Mouse (Mus musculus) thymus, postnatal 10 days (tissue): ENCODE data around the gene Hoxc10.
A peak's percentile ranks its signal among the peaks of the same experiment; 100 is the strongest.

Source experiments
- DNase-seq, 2 experiments: peaks; one replicate each; pipeline ENCODE4 v3.0.0; 2021; ENCODE audit warnings: low spot score in 2 of 2

Gene Hoxc10

DNA sequence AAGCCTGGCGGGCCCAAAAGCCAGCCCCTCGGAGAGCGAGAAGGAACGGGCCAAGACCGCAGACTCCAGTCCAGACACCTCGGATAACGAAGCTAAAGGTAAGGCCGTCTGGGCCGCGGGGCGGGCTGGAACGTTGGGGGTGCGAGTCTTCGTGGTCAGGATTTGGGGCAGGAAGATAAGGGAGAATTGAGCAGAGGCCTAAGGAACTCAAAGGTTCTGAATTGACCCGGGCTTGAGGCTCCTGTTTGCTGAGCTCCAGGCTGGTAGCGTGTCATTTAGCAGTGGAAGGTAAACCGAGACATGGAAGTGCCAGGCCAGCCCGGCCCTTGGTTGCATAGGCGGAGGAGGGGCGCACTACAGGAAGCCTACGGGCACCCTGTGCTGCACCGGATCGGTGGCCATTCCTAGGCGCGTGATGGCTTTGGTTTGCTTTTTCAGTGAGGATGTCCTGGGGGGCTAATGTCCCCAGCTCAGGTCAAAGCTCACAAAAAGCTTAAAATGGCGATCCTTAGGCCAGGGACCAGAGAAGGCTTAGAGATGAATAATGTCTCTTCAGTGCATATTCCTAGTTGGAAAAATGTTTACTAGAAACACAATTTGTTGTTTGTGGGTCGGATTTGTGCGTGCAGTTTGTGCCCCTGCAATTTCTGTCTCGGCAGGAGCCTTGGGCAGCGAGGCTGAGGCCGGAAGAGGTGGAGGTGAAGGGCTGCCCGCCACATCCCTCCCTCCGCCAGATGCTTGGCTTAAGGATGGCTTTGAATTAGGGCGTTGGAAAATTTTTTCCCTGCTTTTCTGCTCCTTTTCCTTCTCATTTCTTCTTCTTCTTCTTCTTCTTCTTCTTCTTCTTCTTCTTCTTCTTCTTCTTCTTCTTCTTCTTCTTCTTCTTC is 1.2 kb downstream of the Hoxc10 start:
- no peak for DNase-seq

DNA sequence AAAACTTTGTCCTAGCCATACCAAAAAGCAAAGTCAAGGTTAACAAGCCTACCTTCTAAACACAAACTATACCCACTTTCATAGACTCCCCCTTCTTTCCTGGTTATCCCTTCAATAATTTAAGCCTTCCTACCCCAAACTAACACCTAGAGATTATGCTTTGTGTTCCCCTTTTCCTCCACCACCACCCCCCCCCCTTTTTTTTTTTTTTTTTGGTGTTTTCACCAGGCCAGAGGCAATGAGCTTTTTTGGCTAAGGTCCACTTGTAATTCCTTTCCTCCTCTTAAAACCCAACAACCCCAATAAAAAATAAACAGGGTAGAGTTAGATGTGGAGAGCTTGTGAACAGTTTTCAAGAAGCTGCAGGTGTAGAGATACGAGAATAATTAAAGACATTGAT is 2.7 kb downstream of the Hoxc10 start:
- DNase-seq, result no peak

- no peak for DNase-seq
These were observed 4.1 kb downstream of the Hoxc10 start for GRCm38 (mm10) chr15:102970740-102971139.

- DNase-seq, result no peak
These were observed 5.7 kb downstream of the Hoxc10 start for GRCm38 (mm10) chr15:102972254-102972653.

DNA sequence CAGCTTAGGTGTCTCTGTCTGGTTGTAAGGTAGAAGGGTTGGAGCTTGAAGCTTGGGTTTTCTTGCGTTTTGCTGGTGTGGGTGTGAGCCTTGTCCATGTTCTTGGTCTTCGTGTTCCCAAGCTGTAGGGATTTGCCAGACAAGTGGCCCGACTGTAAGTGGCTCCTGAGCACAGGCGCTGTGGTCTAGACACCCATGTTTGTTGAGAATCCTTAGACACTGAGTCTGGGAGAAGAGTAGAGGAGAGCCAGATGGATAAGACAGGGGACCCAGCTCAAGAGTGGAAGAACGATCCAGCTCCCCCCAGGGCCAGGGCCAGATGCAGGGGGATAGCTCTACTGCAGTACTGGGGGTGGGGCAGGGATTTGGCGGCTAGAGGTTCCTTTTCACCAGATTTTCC is 6.2 kb downstream of the Hoxc10 start:
- no peak for DNase-seq

GRCm38 (mm10) chr15:102975034-102975433 is 8.4 kb downstream of the Hoxc10 start:
- DNase-seq, result no peak

DNA sequence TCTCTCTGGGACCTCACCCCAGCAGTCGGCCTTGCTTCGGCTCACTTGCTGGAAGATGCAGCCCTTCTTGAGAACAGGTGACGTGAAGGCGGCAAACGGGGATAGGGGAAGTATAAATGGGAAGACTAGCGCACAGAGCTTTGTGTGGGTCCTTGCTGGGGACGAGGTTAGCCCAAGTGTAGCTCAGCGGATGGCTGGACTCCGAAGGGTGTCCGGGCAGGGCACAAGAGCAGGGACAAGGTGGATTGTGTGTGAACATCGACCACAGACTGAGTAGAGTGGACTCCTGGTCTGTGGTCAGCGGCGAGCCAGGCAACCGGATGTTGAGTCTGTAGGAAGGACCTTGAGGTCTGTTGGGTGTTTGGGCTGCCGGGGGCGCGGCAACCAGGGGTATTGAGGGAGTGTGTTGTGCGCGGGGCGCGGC is 9.1 kb downstream of the Hoxc10 start:
- DNase-seq, result no peak

DNA sequence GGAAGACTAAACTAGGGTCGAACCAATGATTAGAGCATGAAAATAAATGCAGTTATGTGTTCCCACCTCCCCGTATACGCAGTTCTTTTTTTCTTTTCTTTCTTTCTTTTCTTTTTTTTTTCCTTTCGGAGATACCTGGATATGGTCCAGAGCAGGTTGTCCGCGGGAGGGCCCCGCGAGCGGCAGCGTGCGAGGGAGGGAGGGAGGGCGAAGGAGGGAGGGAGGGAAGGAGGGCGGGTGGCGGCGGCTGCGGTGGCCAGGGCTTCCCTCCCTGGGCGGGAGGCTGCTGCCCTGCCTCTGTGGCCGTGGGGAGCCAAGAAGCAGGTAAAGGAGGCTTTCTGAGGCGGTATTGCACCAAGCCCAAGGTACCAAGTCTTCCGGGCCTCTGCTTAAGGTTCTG is 9.6 kb downstream of the Hoxc10 start, which contains the start of gene Hoxc9:
Gene Hoxc9 (plus strand): TSS at position 269 of the 400 bp plus-strand sequence.
- no peak for DNase-seq

DNA sequence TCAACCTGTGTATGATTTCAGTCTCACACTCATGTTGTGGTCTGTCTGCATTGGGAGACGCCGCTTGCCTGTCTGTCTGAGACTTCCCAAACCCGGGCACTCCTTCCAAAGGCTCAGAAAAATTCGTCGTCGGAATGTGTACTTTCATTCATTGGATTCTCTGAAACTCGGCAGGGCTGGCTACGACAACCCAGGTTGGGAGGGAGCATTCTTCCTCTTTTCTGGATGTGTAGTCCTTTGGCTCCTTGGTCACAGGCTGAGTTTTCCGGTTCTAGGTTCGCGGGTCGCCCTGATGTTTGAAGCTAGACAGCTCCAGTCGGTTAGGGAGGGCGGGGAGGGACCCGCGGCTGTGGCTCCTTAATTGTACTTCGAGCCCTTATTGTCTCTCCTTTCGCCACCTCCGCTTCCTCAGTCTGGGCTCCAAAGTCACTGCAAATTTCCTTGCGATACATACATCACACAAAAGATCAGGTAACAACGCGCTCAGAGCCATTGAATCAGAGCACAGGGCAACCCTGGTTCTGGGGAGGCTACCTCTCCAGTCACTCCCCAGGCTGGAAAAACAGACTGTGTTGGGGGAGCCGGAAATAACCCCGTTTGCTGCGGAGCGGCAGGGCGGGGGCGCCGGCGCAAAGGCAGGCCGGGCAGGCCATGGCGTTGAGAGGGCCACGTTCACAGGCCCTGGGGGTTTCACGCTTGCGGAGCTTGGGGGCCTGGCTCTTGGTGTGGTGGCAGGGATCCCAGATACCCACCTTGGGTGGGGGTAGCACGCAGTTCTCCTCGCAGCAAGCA is 10.2 kb downstream of the Hoxc10 start:
- DNase-seq, result no peak

DNA sequence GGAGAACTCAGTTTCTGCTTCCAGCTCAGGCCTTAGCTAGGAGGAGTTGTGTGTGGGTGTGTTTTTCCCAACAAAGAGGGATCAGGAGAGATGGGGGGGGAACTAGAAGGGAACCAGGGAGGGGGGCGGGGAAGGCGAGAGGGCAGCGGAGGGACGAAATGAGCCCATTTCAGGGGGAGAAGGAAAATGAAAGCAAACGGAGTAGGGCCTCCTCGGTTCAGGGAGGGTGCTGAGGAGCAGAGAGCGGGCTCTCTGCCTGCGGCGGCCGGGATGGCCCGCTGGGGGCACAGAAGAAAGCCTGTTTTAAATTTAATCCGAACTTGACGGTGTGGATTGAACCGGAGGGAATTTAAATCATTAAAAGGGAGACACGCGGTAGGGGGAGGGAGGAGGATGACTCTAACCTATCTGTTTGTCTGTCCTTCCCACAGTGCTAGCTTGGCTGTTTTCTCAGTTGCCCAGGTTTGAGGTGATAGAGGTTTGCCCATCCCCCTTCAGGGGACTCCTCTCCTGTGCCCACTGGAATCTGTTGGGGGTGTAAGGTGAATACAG is 10.9 kb downstream of the Hoxc10 start:
- DNase-seq, result no peak

DNA sequence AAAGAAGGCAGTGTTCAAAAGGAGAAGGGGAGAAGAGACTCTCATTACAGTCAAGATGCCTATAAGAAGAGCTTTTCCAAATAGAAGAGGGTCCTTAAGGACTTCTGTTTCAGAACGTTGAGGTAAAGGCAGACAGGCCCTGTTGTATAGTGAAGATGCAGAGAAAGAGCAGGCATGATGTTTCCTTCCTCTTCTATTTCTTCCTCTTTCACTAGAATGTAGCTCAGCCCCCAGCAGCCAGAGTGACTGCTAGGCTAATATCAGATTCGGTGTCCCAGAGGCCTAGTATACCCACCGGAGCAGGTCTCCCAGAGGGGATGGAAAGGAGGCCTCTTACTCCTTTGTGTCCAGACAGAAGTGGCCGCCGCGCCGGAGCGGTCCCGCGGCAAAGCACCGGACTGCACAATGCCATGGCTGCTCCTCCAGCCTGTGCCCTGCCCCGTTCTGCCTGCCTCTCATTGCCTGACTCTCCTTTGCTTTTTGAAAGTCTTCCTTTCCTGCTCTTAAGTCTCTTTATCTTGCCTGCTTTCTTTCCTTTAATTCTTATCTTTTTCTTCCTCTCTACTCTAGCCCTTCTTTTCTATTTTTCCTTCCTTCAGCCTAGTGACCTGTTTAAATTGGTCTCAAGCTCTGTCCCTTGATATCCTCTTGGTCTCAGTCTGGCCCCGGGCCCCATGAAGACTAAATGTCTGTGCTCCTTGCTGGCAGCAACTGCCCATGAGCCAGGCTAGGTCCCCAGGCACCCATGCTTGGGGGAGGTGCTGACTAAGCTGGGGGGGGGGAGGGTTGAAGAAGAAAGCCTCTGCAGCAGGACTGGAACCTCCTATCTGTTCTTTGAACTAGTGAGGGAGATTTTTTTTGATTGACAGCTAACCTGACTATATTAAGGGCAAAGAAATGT is 12.3 kb downstream of the Hoxc10 start:
- no peak for DNase-seq

DNA sequence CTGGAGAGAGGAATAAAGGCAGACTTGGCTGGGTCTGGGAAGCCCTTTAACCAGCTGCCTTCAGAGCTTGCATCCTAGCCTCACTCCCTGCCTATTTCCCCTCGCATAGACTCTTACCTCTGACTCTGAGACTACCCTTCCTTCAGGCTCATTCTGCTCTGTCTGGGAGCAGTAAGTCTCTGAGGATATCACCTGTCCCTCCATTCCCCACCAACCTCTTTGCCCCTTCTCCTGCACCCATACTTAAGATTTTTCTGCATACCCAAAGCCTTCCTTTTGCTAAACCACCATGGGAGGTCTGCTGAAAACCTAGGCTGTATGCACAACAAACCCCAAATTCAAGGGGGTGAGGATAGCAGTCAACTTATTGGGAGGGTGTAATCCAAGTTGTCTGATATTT is 13.3 kb downstream of the Hoxc10 start:
- no peak for DNase-seq

DNA sequence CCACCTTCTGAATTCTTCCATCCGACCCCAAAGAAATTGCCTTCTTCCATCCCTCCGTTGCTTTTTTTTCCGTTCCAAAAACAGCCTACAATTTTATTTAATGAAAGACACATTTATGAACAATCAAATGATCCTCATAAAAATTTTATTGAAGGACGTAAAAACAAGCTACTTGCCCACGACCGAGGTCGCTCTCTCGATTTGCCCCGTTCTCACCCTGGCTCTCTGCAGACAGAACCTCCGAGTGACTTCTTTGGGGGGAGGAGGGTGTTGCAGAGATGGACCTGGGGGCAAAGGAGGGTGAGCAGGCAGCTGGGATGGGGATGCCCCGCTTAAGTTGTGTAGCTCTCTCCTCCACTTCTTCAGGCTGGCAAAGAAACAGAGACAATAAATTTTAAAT is 13.8 kb downstream of the Hoxc10 start:
- no peak for DNase-seq

GRCm38 (mm10) chr15:102980912-102981311 is 14.3 kb downstream of the Hoxc10 start:
- DNase-seq, result no peak

GRCm38 (mm10) chr15:102981379-102982288 is 15.0 kb downstream of the Hoxc10 start:
- DNase-seq, result no peak

DNA sequence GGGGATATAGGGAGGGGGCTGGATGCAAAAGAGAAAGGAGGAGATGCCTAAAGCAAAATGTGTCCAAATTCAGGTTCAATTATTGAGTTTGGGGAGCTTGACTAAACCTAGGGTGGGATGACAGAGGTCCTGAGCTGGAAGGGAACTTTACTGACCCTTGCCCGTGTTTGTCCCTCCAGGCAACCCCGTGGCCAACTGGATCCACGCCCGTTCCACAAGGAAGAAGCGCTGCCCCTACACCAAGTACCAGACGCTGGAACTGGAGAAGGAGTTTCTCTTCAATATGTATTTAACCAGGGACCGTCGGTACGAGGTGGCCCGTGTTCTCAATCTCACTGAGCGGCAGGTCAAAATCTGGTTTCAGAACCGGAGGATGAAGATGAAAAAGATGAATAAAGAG is 17.1 kb downstream of the Hoxc10 start:
- DNase-seq, result no peak

DNA sequence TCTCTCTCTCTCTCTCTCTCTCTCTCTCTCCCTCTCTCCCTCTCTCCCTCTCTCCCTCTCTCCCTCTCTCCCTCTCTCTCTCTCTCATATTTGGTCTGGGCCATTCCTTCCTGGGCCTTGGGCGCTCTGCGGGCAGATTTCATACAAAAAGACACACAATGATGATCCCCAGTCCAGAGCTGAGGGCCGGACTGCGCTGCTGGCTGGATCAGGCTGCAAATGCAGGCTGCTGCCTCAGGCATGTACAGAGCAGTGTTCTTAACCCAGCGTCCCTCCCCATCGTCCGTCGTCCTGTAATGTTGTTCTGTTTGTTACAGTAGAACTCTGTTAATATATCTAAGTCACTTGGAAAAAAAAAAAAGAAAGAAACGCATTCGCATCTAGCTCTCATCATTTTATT is 17.9 kb downstream of the Hoxc10 start:
- DNase-seq, result no peak

DNA sequence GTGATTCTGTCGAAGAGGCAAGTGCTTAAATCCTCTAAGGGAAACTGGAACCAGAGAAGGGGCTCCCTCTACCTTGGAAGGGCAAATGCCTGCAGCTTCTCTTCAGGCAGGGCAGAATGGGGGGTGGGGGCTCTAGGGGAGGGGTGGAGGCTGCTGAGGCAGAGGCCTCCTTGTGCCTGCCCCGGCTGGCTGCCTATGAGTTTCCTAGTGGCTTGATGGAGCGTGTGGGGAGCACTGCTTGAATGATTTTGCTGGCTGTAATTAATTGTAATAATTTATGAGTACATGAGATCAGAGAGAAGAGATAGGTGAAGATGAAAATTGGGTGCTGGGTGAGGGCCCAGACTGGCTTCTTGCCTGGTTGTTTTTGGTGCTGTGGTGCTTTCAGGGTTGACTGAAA is 18.3 kb downstream of the Hoxc10 start:
- DNase-seq, result no peak

GRCm38 (mm10) chr15:102987124-102987833 is 20.7 kb downstream of the Hoxc10 start:
- DNase-seq, result peak; percentile 36 to 83

- no peak for DNase-seq
These were observed 21.5 kb downstream of the Hoxc10 start for GRCm38 (mm10) chr15:102988078-102988477.
